Comparison of ENCODE assay signal across 8 mouse cellular contexts in the genomic region with DNA sequence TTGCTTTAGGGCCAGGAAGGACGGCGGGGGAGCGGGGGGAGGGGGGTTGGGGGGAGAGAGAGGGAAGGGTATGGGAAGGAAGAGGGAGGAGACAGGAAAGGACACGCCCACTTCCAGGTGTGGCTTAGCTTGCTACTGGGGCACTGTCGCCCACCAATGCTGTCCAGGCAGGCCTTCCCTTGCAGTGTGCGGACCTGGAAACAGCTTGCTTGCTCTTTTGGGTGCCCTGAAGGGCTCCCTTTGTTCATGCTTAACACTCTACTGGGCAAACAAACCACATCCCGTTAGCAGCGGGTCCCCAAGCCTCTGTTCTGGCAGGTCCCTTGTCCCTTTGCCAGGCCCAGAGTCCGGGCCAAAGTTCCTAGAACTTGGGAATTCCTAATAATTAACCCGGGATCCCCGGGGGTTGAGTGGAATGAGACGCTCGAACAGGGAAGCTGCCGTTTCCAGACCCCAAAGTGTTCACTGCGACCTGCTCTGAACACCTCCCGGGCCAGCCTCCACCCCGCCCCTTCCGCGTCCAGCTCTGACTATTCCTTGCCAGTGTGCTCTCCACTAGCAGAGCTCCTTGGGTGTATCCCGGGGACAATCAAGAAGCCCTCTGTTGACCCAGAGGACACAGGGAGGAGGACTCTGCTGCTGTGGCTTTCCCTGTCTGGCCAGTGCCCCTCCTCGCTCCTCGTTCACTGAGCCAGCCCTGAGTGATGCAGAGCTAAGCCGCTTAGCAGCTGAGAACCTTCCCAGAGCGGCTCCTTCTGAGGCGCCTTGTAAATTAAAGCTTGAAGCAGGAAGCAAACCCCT. TPM values are rescaled to one million over a fixed set of nuclear protein-coding genes. Genes with fewer than 3 reads are reported as not detected.
DNase-seq lines count a peak whose midpoint lies in the region; ATAC-seq lines count a peak whose summit lies in the region.

No protein-coding gene starts in this region.

- peak overlapping the region; percentile 78 for H3K9ac ChIP-seq in heart, embryonic 13.5 days
- H3K9ac ChIP-seq in kidney, embryonic 15.5 days: peak overlapping the region; percentile 36

- H3K4me3 ChIP-seq in heart, embryonic 13.5 days: peak overlapping the region; percentile 45
- H3K4me3 ChIP-seq in kidney, embryonic 15.5 days (replicated peaks): peak overlapping the region; percentile 38

- peaks cover 5% of the 10 kb centered on the region; the same call in 1 of the 2 replicates for H3K27me3 ChIP-seq in heart, embryonic 13.5 days (replicated peaks)
- no peaks in the 10 kb centered on the region for H3K27me3 ChIP-seq in kidney, embryonic 15.5 days
- no peaks in the 10 kb centered on the region for H3K27me3 ChIP-seq in splenic B cell, adult 2 months (ENCODE audit: control insufficient read depth, insufficient read depth, low read length, poor library complexity, severe bottlenecking)

- peak overlapping the region; percentile 74 for H3K4me2 ChIP-seq in heart, embryonic 13.5 days
- peak overlapping the region; percentile 67 for H3K4me2 ChIP-seq in kidney, embryonic 15.5 days

- peaks cover 52% of the 10 kb centered on the region for H3K4me1 ChIP-seq in heart, embryonic 13.5 days
- peaks cover 67% of the 10 kb centered on the region for H3K4me1 ChIP-seq in kidney, embryonic 15.5 days

- no peak for ATAC-seq in heart, embryonic 13.5 days (ENCODE audit: extremely low read depth, insufficient number of reproducible peaks, low FRiP score, low TSS enrichment)
- peak; percentile 57 for ATAC-seq in kidney, embryonic 15.5 days (replicated peaks; ENCODE audit: low FRiP score)

- peak; percentile 68 for DNase-seq in CD4-positive, CD25-positive, alpha-beta regulatory T cell, adult 2 months (ENCODE audit: low read depth, low spot score)
- peak; percentile 50 for DNase-seq in T-cell, adult 2 months (ENCODE audit: low spot score)
- peak; percentile 59 for DNase-seq in lung, postnatal 14 days
- DNase-seq in splenic B cell, adult 2 months (ENCODE audit: low read depth, low spot score): peak; percentile 58
- DNase-seq in ovary, postnatal 14 days (ENCODE audit: low spot score): no peak
- DNase-seq in urinary bladder, adult 2 months (ENCODE audit: low spot score): no peak

- peak overlapping the region; percentile 53 for H3K27ac ChIP-seq in heart, embryonic 13.5 days (replicated peaks)
- H3K27ac ChIP-seq in kidney, embryonic 15.5 days: peak overlapping the region; percentile 93

- H3K9me3 ChIP-seq in heart, embryonic 13.5 days: no peaks in the 10 kb centered on the region
- H3K9me3 ChIP-seq in kidney, embryonic 15.5 days (replicated peaks): no peaks in the 10 kb centered on the region

- H3K36me3 ChIP-seq in heart, embryonic 13.5 days: no peaks in the 10 kb centered on the region
- H3K36me3 ChIP-seq in kidney, embryonic 15.5 days: no peaks in the 10 kb centered on the region
- H3K36me3 ChIP-seq in splenic B cell, adult 2 months (ENCODE audit: control insufficient read depth, insufficient read depth, low read length, poor library complexity, severe bottlenecking): no peaks in the 10 kb centered on the region

- 8% methylated on average over 25 of the region's 25 CpGs for WGBS in heart, embryonic 13.5 days
- 3% methylated on average over 23 of the region's 25 CpGs for WGBS in kidney, embryonic 15.5 days

RNA-seq across cellular contexts. Expression of a gene that starts 47.8 kb away (rescaled TPM):
- polyA plus RNA-seq in heart, embryonic 13.5 days (2015; fragmentation: Nextera tagmentation; extraction: Ambion mirVana): 1.8 TPM in 2 replicates
- polyA plus RNA-seq in kidney, embryonic 15.5 days (2015; fragmentation: Nextera tagmentation; extraction: Ambion mirVana): 1.5 and 4.1 TPM in 2 replicates
- polyA plus RNA-seq in urinary bladder, adult 2 months (2012; rRNA removed): 22.3 and 22.4 TPM in 2 replicates

Comparison
In these comparisons a context has a peak if more than half of its experiments do, and no peak if none do; other contexts are left out.
1. DNase-seq: peak in CD4-positive, CD25-positive, alpha-beta regulatory T cell, adult 2 months (single experiment), T-cell, adult 2 months (single experiment), lung, postnatal 14 days (single experiment) and splenic B cell, adult 2 months (single experiment); none in ovary, postnatal 14 days (single experiment) and urinary bladder, adult 2 months (single experiment).